Mouse (Mus musculus): ENCODE measurements around the gene Gm37240.

DNA sequence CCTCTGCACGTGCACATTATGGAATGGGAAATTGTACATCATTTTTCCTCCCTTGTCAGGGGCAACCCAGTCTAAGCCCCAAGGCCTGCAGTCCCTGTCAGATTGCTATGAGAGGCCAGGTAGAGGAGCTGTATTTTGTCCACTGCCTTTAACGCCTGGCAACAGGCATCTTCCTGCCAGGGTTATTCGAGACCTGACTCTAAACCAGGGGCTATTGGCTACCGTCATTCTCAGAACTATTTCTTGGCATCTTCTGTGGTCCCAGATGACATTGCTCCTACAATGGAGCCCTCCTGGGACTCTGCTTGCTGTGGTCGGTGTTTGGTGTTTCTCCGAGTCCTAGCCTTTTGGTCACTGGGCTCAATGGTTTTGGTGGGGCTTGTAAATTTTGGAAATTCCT lies 762.4 kb downstream of the Gm37240 start:
- TF ChIP-seq MAFK (IDR thresholded peaks at IDR 0.05; ENCODE audit: insufficient read depth, low read depth, low read length) (no peak), ZC3H11A (IDR thresholded peaks at IDR 0.05; ENCODE audit: borderline replicate concordance, low read depth, low read length) (no peak), HCFC1 (IDR thresholded peaks at IDR 0.05; ENCODE audit: borderline replicate concordance, insufficient read depth, low read length) (no peak), CHD2 (IDR thresholded peaks at IDR 0.05; ENCODE audit: low read depth, low read length) (no peak), ZNF384 (IDR thresholded peaks at IDR 0.05; ENCODE audit: low read depth, low read length) (no peak)

Data from ES-E14 (cell line).